Mouse (Mus musculus) lung, adult 2 months (tissue): ENCODE measurements around the gene Nol3.

Source experiments
- CTCF ChIP-seq: fragments of 200-500 bp; IDR thresholded peaks from 2 replicates; pipeline ENCODE4 v1.5.1; 2011; ENCODE audit warnings: mild to moderate bottlenecking, low read length, control low read depth; ENCODE audit not compliant: insufficient read depth
- POLR2A ChIP-seq: fragments of 200-500 bp; IDR thresholded peaks from 2 replicates; pipeline ENCODE4 v1.6.1; 2011; ENCODE audit warnings: low read depth, mild to moderate bottlenecking, control low read depth, low read length, borderline replicate concordance; ENCODE audit errors: extremely low read depth

DNA sequence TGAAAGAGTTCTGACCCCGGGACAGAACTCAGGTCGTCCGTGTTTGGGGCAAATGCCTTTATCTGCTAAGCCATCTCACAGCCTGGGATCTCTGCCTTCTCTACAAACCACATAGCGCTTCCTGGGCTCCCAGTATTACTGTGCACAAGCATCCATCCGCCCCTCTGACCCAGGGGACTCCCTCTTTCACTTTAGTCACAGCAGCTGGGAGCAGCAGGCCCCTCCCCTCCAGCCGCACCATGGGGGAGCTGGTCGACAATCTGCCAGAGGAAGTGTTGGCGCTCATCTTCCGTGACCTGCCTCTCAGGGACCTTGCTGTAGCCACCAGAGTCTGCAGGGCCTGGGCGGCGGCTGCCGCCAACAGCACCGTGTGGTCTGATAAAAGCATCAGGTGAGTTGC, 9.2 kb upstream of the Nol3 start:
- TF ChIP-seq POLR2A (no peak), CTCF (no peak)
